ENCODE assay signal across 11 mouse cellular contexts in the genomic region with DNA sequence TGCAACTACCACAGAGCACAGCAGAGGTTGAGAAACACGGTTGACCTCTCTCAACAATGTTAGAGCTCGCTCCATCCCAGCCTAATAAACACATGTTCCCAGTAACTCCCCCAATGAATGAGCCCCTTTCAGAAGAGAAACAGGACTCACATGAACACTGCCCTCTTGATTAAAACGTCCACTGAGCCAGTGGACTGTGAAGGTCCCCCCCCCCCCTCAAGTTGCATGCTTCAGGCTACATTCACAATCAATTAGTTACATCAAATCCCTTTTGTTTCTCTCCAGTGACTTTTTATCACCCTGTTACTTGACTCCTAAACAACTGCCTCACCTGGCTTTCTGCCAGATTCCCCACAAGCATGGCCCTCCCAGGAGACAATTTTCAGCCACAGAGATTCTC. TPM values are rescaled to one million over a fixed set of nuclear protein-coding genes. Genes with fewer than 3 reads are reported as not detected.
DNase-seq lines count a peak whose midpoint lies in the region; ATAC-seq and TF ChIP-seq lines count a peak whose summit lies in the region.
"Had no signal": no experiment of that assay in that cellular context is flagged by ENCODE, and none has a peak within 500 bp of the region (broad histone marks: within the 10 kb centered on the region; RNA-seq: fewer than 3 reads in every experiment).

No protein-coding gene starts in this region.

- no peak for TF ChIP-seq POLR2A in kidney, adult 2 months (IDR thresholded peaks at IDR 0.05; ENCODE audit: low read depth, low read length)

- WGBS in kidney, embryonic 15.5 days = 11% methylated on average over 3 of the region's 3 CpGs
- 40% methylated on average over 3 of the region's 3 CpGs for WGBS in kidney, adult 2 months
- WGBS in midbrain, embryonic 14.5 days = 18% methylated on average over 3 of the region's 3 CpGs

- no peak overlapping the region for H3K4me2 ChIP-seq in kidney, embryonic 15.5 days
- H3K4me2 ChIP-seq in midbrain, embryonic 14.5 days (ENCODE audit: low read length) = no peak overlapping the region

- no peaks in the 10 kb centered on the region for H3K36me3 ChIP-seq in kidney, embryonic 15.5 days
- no peaks in the 10 kb centered on the region for H3K36me3 ChIP-seq in kidney, adult 2 months (ENCODE audit: control insufficient read depth, insufficient read depth, low read length)
- H3K36me3 ChIP-seq in midbrain, embryonic 14.5 days (ENCODE audit: control insufficient read depth, insufficient read depth, low read length) = no peaks in the 10 kb centered on the region

- H3K4me3 ChIP-seq in kidney, embryonic 15.5 days (replicated peaks) = no peak overlapping the region
- no peak overlapping the region for H3K4me3 ChIP-seq in kidney, adult 2 months (ENCODE audit: insufficient read depth, low read depth, low read length)
- no peak overlapping the region for H3K4me3 ChIP-seq in midbrain, embryonic 14.5 days (replicated peaks; ENCODE audit: low read depth, low read length)
- H3K4me3 ChIP-seq: gastrocnemius, adult 2 months had no signal

- peaks cover 36% of the 10 kb centered on the region for H3K4me1 ChIP-seq in kidney, embryonic 15.5 days
- no peaks in the 10 kb centered on the region for H3K4me1 ChIP-seq in kidney, adult 2 months (ENCODE audit: control insufficient read depth, insufficient read depth, low read length)
- H3K4me1 ChIP-seq in midbrain, embryonic 14.5 days (ENCODE audit: control insufficient read depth, insufficient read depth, low read length) = no peaks in the 10 kb centered on the region

- no peak for DNase-seq in kidney, adult 2 months
- DNase-seq in embryo, embryonic 10 days (ENCODE audit: low spot score) = peak; percentile 52
- peak; percentile 84 for DNase-seq in forelimb bud, embryonic 11.5 days (ENCODE audit: low read depth, low spot score)
- peak; percentile 62 for DNase-seq in midbrain, embryonic 14.5 days
- no peak for DNase-seq in left cerebral cortex, postnatal 25 days (ENCODE audit: low spot score in 2 of 2)
- DNase-seq in urinary bladder, adult 18-20 months (ENCODE audit: low spot score in 2 of 2) = no peak
- DNase-seq: adrenal gland, postnatal 25 days; cerebellum, postnatal 14 days; gastrocnemius, adult 2 months had no signal

- H3K9me3 ChIP-seq in kidney, embryonic 15.5 days (replicated peaks) = no peaks in the 10 kb centered on the region
- no peaks in the 10 kb centered on the region for H3K9me3 ChIP-seq in midbrain, embryonic 14.5 days (ENCODE audit: control insufficient read depth, low read length)

- peak; percentile 95 for ATAC-seq in kidney, embryonic 15.5 days (replicated peaks; ENCODE audit: low FRiP score)
- ATAC-seq in midbrain, embryonic 14.5 days (ENCODE audit: low FRiP score, low TSS enrichment) = peak; percentile 73

- H3K9ac ChIP-seq in kidney, embryonic 15.5 days = no peak overlapping the region
- H3K9ac ChIP-seq in midbrain, embryonic 14.5 days (replicated peaks; ENCODE audit: low read length) = no peak overlapping the region
- H3K9ac ChIP-seq: liver, embryonic 14.5 days had no signal

- intact Hi-C loops in left cerebral cortex, postnatal 25 days (cut with DNase I) = no loop called here

- no peaks in the 10 kb centered on the region for H3K27me3 ChIP-seq in kidney, embryonic 15.5 days
- H3K27me3 ChIP-seq in kidney, adult 2 months (replicated peaks; ENCODE audit: control insufficient read depth, insufficient read depth, low read length) = no peaks in the 10 kb centered on the region
- H3K27me3 ChIP-seq in midbrain, embryonic 14.5 days (ENCODE audit: control insufficient read depth, insufficient read depth, low read length) = no peaks in the 10 kb centered on the region

- TF ChIP-seq CTCF in kidney, adult 2 months (conservative IDR thresholded peaks at IDR 0.05; ENCODE audit: insufficient read depth, insufficient read length, low read depth, low read length) = no peak

- peak overlapping the region; percentile 46 for H3K27ac ChIP-seq in kidney, embryonic 15.5 days
- H3K27ac ChIP-seq in kidney, adult 2 months (ENCODE audit: insufficient read depth, low read depth, low read length) = no peak overlapping the region
- H3K27ac ChIP-seq in midbrain, embryonic 14.5 days (replicated peaks; ENCODE audit: low read depth, low read length) = no peak overlapping the region
- H3K27ac ChIP-seq: gastrocnemius, adult 2 months; liver, embryonic 14.5 days had no signal

RNA-seq across cellular contexts. Expression of a gene that starts 43.2 kb away (rescaled TPM):
- polyA plus RNA-seq in kidney, embryonic 15.5 days (2015; fragmentation: Nextera tagmentation; extraction: Ambion mirVana) = 18.0 and 22.5 TPM in 2 replicates
- 1.7 and 2.0 TPM in 2 replicates for polyA plus RNA-seq in kidney, adult 2 months (2012; rRNA removed)
- 0.74 and 1.5 TPM in 2 replicates for polyA plus RNA-seq in midbrain, embryonic 14.5 days (2014; fragmentation: Nextera tagmentation; extraction: Ambion mirVana)
- 1 to 10 TPM; 2.1 to 3.9 TPM for total RNA-seq in left cerebral cortex, postnatal 25 days (2021)

Comparison
In these comparisons a context has a peak if more than half of its experiments do, and no peak if none do; other contexts are left out.
1. DNase-seq: peak in embryo, embryonic 10 days (single experiment), forelimb bud, embryonic 11.5 days (single experiment) and midbrain, embryonic 14.5 days (single experiment); none in kidney, adult 2 months (single experiment), left cerebral cortex, postnatal 25 days (0 of 2) and urinary bladder, adult 18-20 months (0 of 2).